Mouse (Mus musculus) heart, embryonic 11.5 days (tissue): Measurements from ENCODE around the gene Fhl1. TPM values are rescaled to one million over a fixed set of nuclear protein-coding genes. Genes with fewer than 3 reads are reported as not detected.

ENCODE experiments used
- ATAC-seq: fragments of 200-750 bp; cut with Nextera tagmentation; replicated peaks from 2 replicates; pipeline ENCODE4 v1.8.0; 2017; ENCODE audit warnings: moderate library complexity; ENCODE audit not compliant: insufficient number of reproducible peaks, low FRiP score, low TSS enrichment
- H3K27ac ChIP-seq: fragments of 300-500 bp; sonication (generic); 2 replicates; pipeline ENCODE4 v1.5.1; 2014; ENCODE audit warnings: mild to moderate bottlenecking, low read depth, low read length
- H3K27me3 ChIP-seq: fragments of 300-500 bp; sonication (generic); 2 replicates; pipeline ENCODE4 v1.6.1; 2014; ENCODE audit warnings: mild to moderate bottlenecking, low read length, mixed read lengths; ENCODE audit not compliant: control insufficient read depth, insufficient read depth
- H3K36me3 ChIP-seq: fragments of 300-500 bp; sonication (generic); 2 replicates; pipeline ENCODE4 v1.6.1; 2014; ENCODE audit warnings: mild to moderate bottlenecking, low read length, moderate library complexity, mixed read lengths; ENCODE audit not compliant: control insufficient read depth, insufficient read depth
- H3K4me1 ChIP-seq: fragments of 300-500 bp; sonication (generic); 2 replicates; pipeline ENCODE4 v1.6.1; 2014; ENCODE audit warnings: low read length; ENCODE audit not compliant: control insufficient read depth, insufficient read depth
- H3K4me2 ChIP-seq: fragments of 300-500 bp; sonication (generic); 2 replicates; pipeline ENCODE4 v1.6.1; 2014; ENCODE audit warnings: mild to moderate bottlenecking, moderate library complexity
- H3K4me3 ChIP-seq: fragments of 300-500 bp; sonication (generic); 2 replicates; pipeline ENCODE4 v1.5.1; 2014; ENCODE audit warnings: low read depth, low read length
- H3K9ac ChIP-seq: fragments of 300-500 bp; sonication (generic); 2 replicates; pipeline ENCODE4 v1.6.1; 2014; ENCODE audit warnings: mild to moderate bottlenecking, low read depth, low read length, moderate library complexity
- H3K9me3 ChIP-seq: fragments of 300-500 bp; sonication (generic); replicated peaks from 2 replicates; pipeline ENCODE4 v1.6.1; 2016; ENCODE audit warnings: low read length; ENCODE audit not compliant: control insufficient read depth
- whole genome bisulfite sequencing: fragments of 180-500 bp; shearing (Covaris S2); extraction: QIAGEN DNeasy Blood & Tissue Kit; methylation state at CpG from one replicate; pipeline ENCODE4 v1.1.7; 2014; ENCODE audit not compliant: insufficient replicate concordance; 5-methylcytosine and 5-hydroxymethylcytosine counted together
- polyA plus RNA-seq: library from polyadenylated mRNA; unstranded; fragments of >200 nt; fragmentation: Nextera tagmentation; extraction: Ambion mirVana; gene quantifications from 2 replicates; pipeline ENCODE4 v1.2.1, GENCODE M21; 2014

The Fhl1 gene
- polyA plus RNA-seq, 1 experiment from 2014 or later, result 135 TPM

- H3K27ac ChIP-seq, result no peak overlapping the region
- WGBS, result 24% methylated on average over 5 of the region's 5 CpGs
These were observed 2.8 kb downstream of the Fhl1 start for GRCm38 (mm10) chrX:56734436-56734835.

GRCm38 (mm10) chrX:56736226-56736625, 4.6 kb downstream of the Fhl1 start:
- Histone ChIP-seq H3K27me3 (0 out of 2 replicates have a peak, but pooled peaks cover 1% of the 10 kb centered on the region), H3K4me2 (no peak overlapping the region), H3K27ac (no peak overlapping the region), H3K9ac (no peak overlapping the region), H3K9me3 (no peaks in the 10 kb centered on the region), H3K4me3 (no peak overlapping the region), H3K4me1 (peaks cover 3% of the 10 kb centered on the region; the same call in 1 of the 2 replicates), H3K36me3 (no peaks in the 10 kb centered on the region)
- 38% methylated on average over 1 of the region's 1 CpGs for WGBS
- ATAC-seq, result no peak

More at GRCm38 (mm10) chrX:56734436-56734835, 2.8 kb downstream of the Fhl1 start:
- no peaks in the 10 kb centered on the region for H3K36me3 ChIP-seq
- no peak overlapping the region for H3K4me3 ChIP-seq
- peaks cover 3% of the 10 kb centered on the region; the same call in 1 of the 2 replicates for H3K4me1 ChIP-seq
- ATAC-seq, result no peak
- H3K27me3 ChIP-seq, result 0 out of 2 replicates have a peak, but pooled peaks cover 4% of the 10 kb centered on the region
- H3K9ac ChIP-seq, result no peak overlapping the region
- no peak overlapping the region for H3K4me2 ChIP-seq
- H3K9me3 ChIP-seq, result no peaks in the 10 kb centered on the region

GRCm38 (mm10) chrX:56737848-56738554, 6.4 kb downstream of the Fhl1 start:
- Histone ChIP-seq H3K9ac (no peak overlapping the region), H3K27ac (no peak overlapping the region), H3K4me2 (no peak overlapping the region), H3K27me3 (no peaks in the 10 kb centered on the region), H3K4me3 (no peak overlapping the region), H3K9me3 (no peaks in the 10 kb centered on the region), H3K4me1 (peaks cover 3% of the 10 kb centered on the region; the same call in 1 of the 2 replicates), H3K36me3 (no peaks in the 10 kb centered on the region)
- 59% methylated on average over 5 of the region's 5 CpGs for WGBS
- no peak for ATAC-seq

- Histone ChIP-seq H3K9me3 (no peaks in the 10 kb centered on the region), H3K4me1 (no peaks in the 10 kb centered on the region), H3K27me3 (no peaks in the 10 kb centered on the region), H3K36me3 (no peaks in the 10 kb centered on the region), H3K4me2 (no peak overlapping the region), H3K27ac (no peak overlapping the region), H3K4me3 (no peak overlapping the region), H3K9ac (no peak overlapping the region)
- ATAC-seq, result no peak
- WGBS, result 66% methylated on average over 3 of the region's 3 CpGs
These were observed 9.8 kb downstream of the Fhl1 start for GRCm38 (mm10) chrX:56741428-56741827.

- H3K9me3 ChIP-seq, result no peaks in the 10 kb centered on the region
- WGBS, result 58% methylated on average over 4 of the region's 4 CpGs
- H3K4me1 ChIP-seq, result no peaks in the 10 kb centered on the region
- no peaks in the 10 kb centered on the region for H3K27me3 ChIP-seq
- H3K4me2 ChIP-seq, result no peak overlapping the region
- no peaks in the 10 kb centered on the region for H3K36me3 ChIP-seq
- ATAC-seq, result no peak
- no peak overlapping the region for H3K9ac ChIP-seq
- H3K27ac ChIP-seq, result no peak overlapping the region
- no peak overlapping the region for H3K4me3 ChIP-seq
These were observed 19.9 kb downstream of the Fhl1 start for GRCm38 (mm10) chrX:56751536-56751935.

GRCm38 (mm10) chrX:56752144-56752543, 20.6 kb downstream of the Fhl1 start:
- no peak overlapping the region for H3K9ac ChIP-seq
- no peak for ATAC-seq
- no peak overlapping the region for H3K27ac ChIP-seq
- 73% methylated on average over 6 of the region's 6 CpGs for WGBS
- H3K36me3 ChIP-seq, result no peaks in the 10 kb centered on the region
- H3K4me1 ChIP-seq, result no peaks in the 10 kb centered on the region
- H3K27me3 ChIP-seq, result no peaks in the 10 kb centered on the region
- no peak overlapping the region for H3K4me2 ChIP-seq
- no peak overlapping the region for H3K4me3 ChIP-seq
- H3K9me3 ChIP-seq, result no peaks in the 10 kb centered on the region

GRCm38 (mm10) chrX:56753317-56754289, 22.0 kb downstream of the Fhl1 start:
- H3K27ac ChIP-seq, result no peak overlapping the region
- H3K36me3 ChIP-seq, result no peaks in the 10 kb centered on the region
- H3K27me3 ChIP-seq, result no peaks in the 10 kb centered on the region
- H3K4me1 ChIP-seq, result no peaks in the 10 kb centered on the region
- H3K4me3 ChIP-seq, result no peak overlapping the region
- H3K9me3 ChIP-seq, result no peaks in the 10 kb centered on the region
- no peak overlapping the region for H3K9ac ChIP-seq
- no peak for ATAC-seq
- 76% methylated on average over 8 of the region's 8 CpGs for WGBS
- H3K4me2 ChIP-seq, result no peak overlapping the region

GRCm38 (mm10) chrX:56755646-56756045, 24.1 kb downstream of the Fhl1 start:
- H3K27ac ChIP-seq, result no peak overlapping the region
- no peak overlapping the region for H3K4me2 ChIP-seq
- no peak overlapping the region for H3K4me3 ChIP-seq
- H3K4me1 ChIP-seq, result no peaks in the 10 kb centered on the region
- no peak overlapping the region for H3K9ac ChIP-seq
- H3K27me3 ChIP-seq, result no peaks in the 10 kb centered on the region
- H3K36me3 ChIP-seq, result no peaks in the 10 kb centered on the region
- H3K9me3 ChIP-seq, result no peaks in the 10 kb centered on the region
- WGBS, result 41% methylated on average over 2 of the region's 2 CpGs
- no peak for ATAC-seq
